In the genomic region with DNA sequence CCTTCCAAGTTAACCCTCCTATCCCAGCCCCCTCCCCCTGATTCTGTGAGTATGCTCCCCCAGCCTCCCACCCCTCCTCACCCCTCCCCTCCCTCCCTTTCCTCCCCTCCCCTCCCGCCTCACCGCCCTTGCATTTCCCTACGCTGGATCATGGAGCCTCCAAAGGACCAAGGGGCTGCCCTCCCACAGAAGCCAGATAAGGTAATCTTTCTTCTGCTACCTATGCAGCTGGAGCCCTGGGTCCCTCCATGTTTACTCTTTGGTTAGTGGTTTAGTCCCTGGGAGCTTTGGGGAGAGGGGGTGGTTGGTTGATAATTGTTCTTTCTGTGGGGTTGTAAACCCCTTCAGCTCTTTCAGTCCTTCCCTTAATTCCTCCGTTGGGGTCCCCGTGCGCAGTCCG, we compare ENCODE assay signal across 8 mouse cellular contexts. TPM values are rescaled to one million over a fixed set of nuclear protein-coding genes. Genes with fewer than 3 reads are reported as not detected.
DNase-seq lines count a peak whose midpoint lies in the region; ATAC-seq and TF ChIP-seq lines count a peak whose summit lies in the region.

A gene (plus strand): TSS at position 134 of the 400 bp plus-strand sequence.

- 16% methylated on average over 7 of the region's 7 CpGs for WGBS in embryonic facial prominence, embryonic 12.5 days
- 23% methylated on average over 4 of the region's 7 CpGs for WGBS in heart, embryonic 13.5 days
- 18% methylated on average over 7 of the region's 7 CpGs for WGBS in midbrain, embryonic 13.5 days

- TF ChIP-seq EP300 in ES-Bruce4 (IDR thresholded peaks at IDR 0.05; ENCODE audit: insufficient read depth, low read depth, low read length) = no peak

- H3K27ac ChIP-seq in ES-Bruce4 (ENCODE audit: insufficient read depth, low read length) = peak within 1 kb of the TSS; percentile 80
- peak within 1 kb of the TSS; percentile 92 for H3K27ac ChIP-seq in embryonic facial prominence, embryonic 12.5 days
- peak within 1 kb of the TSS; percentile 87 for H3K27ac ChIP-seq in heart, embryonic 13.5 days (replicated peaks)
- peak within 1 kb of the TSS; percentile 94 for H3K27ac ChIP-seq in midbrain, embryonic 13.5 days

- TF ChIP-seq POLR2A in ES-Bruce4 (IDR thresholded peaks at IDR 0.05; ENCODE audit: insufficient read depth, low read length) = no peak

- peak within 1 kb of the TSS; percentile 44 for H3K4me2 ChIP-seq in embryonic facial prominence, embryonic 12.5 days (replicated peaks)
- H3K4me2 ChIP-seq in heart, embryonic 13.5 days = peak within 1 kb of the TSS; percentile 68
- H3K4me2 ChIP-seq in midbrain, embryonic 13.5 days (replicated peaks) = peak within 1 kb of the TSS; percentile 54

- peak; percentile 42; the same call in 1 of the 2 replicates for ATAC-seq in embryonic facial prominence, embryonic 12.5 days (ENCODE audit: insufficient number of reproducible peaks, insufficient read depth, low FRiP score, low TSS enrichment)
- no peak for ATAC-seq in heart, embryonic 13.5 days (ENCODE audit: extremely low read depth, insufficient number of reproducible peaks, low FRiP score, low TSS enrichment)
- peak; percentile 78 for ATAC-seq in midbrain, embryonic 13.5 days

- no peaks in the 10 kb centered on the region for H3K4me1 ChIP-seq in ES-Bruce4 (ENCODE audit: control insufficient read depth, insufficient read depth, low read length)
- no peaks in the 10 kb centered on the region for H3K4me1 ChIP-seq in embryonic facial prominence, embryonic 12.5 days
- H3K4me1 ChIP-seq in heart, embryonic 13.5 days = 0 out of 2 replicates have a peak, but pooled peaks cover 3% of the 10 kb centered on the region
- H3K4me1 ChIP-seq in midbrain, embryonic 13.5 days (replicated peaks) = 0 out of 2 replicates have a peak, but pooled peaks cover 3% of the 10 kb centered on the region

- peaks cover 2% of the 10 kb centered on the region; the same call in 1 of the 2 replicates for H3K36me3 ChIP-seq in ES-Bruce4 (ENCODE audit: control insufficient read depth, insufficient read depth, low read length, poor library complexity, severe bottlenecking)
- no peaks in the 10 kb centered on the region for H3K36me3 ChIP-seq in embryonic facial prominence, embryonic 12.5 days
- H3K36me3 ChIP-seq in heart, embryonic 13.5 days = no peaks in the 10 kb centered on the region
- no peaks in the 10 kb centered on the region for H3K36me3 ChIP-seq in midbrain, embryonic 13.5 days

- DNase-seq in heart, adult 11 months = peak; percentile 83
- DNase-seq in heart, adult 9 months (ENCODE audit: low spot score in 2 of 2) = no peak
- DNase-seq in left cerebral cortex, postnatal 10 days (ENCODE audit: extremely low spot score in 1 of 2, low spot score in 2 of 2) = peak; percentile 4 to 24
- no peak for DNase-seq in thymus, postnatal 25 days

- H3K27me3 ChIP-seq in ES-Bruce4 (ENCODE audit: control insufficient read depth, insufficient read depth, low read length, poor library complexity, severe bottlenecking) = no peaks in the 10 kb centered on the region
- no peaks in the 10 kb centered on the region for H3K27me3 ChIP-seq in embryonic facial prominence, embryonic 12.5 days
- no peaks in the 10 kb centered on the region for H3K27me3 ChIP-seq in heart, embryonic 13.5 days (replicated peaks)
- H3K27me3 ChIP-seq in midbrain, embryonic 13.5 days = no peaks in the 10 kb centered on the region

- peak within 1 kb of the TSS; percentile 84 for H3K9ac ChIP-seq in ES-Bruce4 (ENCODE audit: low read depth, poor library complexity, severe bottlenecking)
- peak within 1 kb of the TSS; percentile 48 for H3K9ac ChIP-seq in embryonic facial prominence, embryonic 12.5 days
- H3K9ac ChIP-seq in heart, embryonic 13.5 days = peak within 1 kb of the TSS; percentile 82
- H3K9ac ChIP-seq in midbrain, embryonic 13.5 days (replicated peaks) = peak within 1 kb of the TSS; percentile 70

- no peaks in the 10 kb centered on the region for H3K9me3 ChIP-seq in ES-Bruce4 (replicated peaks; ENCODE audit: control insufficient read depth, insufficient read depth, low read length, poor library complexity, severe bottlenecking)
- H3K9me3 ChIP-seq in embryonic facial prominence, embryonic 12.5 days = no peaks in the 10 kb centered on the region
- no peaks in the 10 kb centered on the region for H3K9me3 ChIP-seq in heart, embryonic 13.5 days
- H3K9me3 ChIP-seq in midbrain, embryonic 13.5 days = no peaks in the 10 kb centered on the region

- TF ChIP-seq CTCF in ES-Bruce4 (IDR thresholded peaks at IDR 0.05; ENCODE audit: low read depth, low read length) = no peak

- peak within 1 kb of the TSS; percentile 86 for H3K4me3 ChIP-seq in ES-Bruce4 (ENCODE audit: low read depth, low read length)
- H3K4me3 ChIP-seq in embryonic facial prominence, embryonic 12.5 days = peak within 1 kb of the TSS; percentile 41
- H3K4me3 ChIP-seq in heart, embryonic 13.5 days = peak within 1 kb of the TSS; percentile 55
- H3K4me3 ChIP-seq in midbrain, embryonic 13.5 days (replicated peaks) = peak within 1 kb of the TSS; percentile 48

- intact Hi-C loops in left cerebral cortex, postnatal 10 days (cut with DNase I) = loop anchor here (10.0 kb wide), 1 partner anchor 133 kb away; no protein-coding TSS in a partner anchor

RNA-seq across cellular contexts. Expression of the gene that starts here (rescaled TPM):
- 62.7 and 68.0 TPM in 2 replicates for polyA plus RNA-seq in ES-Bruce4 (2011; ENCODE audit: insufficient read depth, insufficient read length, low read depth, missing spikeins)
- polyA plus RNA-seq in embryonic facial prominence, embryonic 12.5 days (2016; fragmentation: Nextera tagmentation; extraction: Ambion mirVana) = 107 and 113 TPM in 2 replicates
- polyA plus RNA-seq in heart, embryonic 13.5 days (2015; fragmentation: Nextera tagmentation; extraction: Ambion mirVana) = 90.5 and 108 TPM in 2 replicates
- 100 to 1,000 TPM; 210 to 211 TPM for total RNA-seq in left cerebral cortex, postnatal 10 days (2021)
- 245 and 255 TPM in 2 replicates for polyA plus RNA-seq in midbrain, embryonic 13.5 days (2015; fragmentation: Nextera tagmentation; extraction: Ambion mirVana)

Comparison
In these comparisons a context has a peak if more than half of its experiments do, and no peak if none do; other contexts are left out.
1. DNase-seq: peak in heart, adult 11 months (single experiment) and left cerebral cortex, postnatal 10 days (2 of 2); none in heart, adult 9 months (0 of 2) and thymus, postnatal 25 days (single experiment).
2. Peak in every context shown above with its lines, with median percentiles within 50 percentile points of each other: H3K27ac ChIP-seq, H3K4me3 ChIP-seq, H3K9ac ChIP-seq and H3K4me2 ChIP-seq.